In genomic region chr19:47279788-47280532, GRCm38 (mm10) we compare ENCODE assay signal across 8 mouse cellular contexts.
DNase-seq lines count a peak whose midpoint lies in the region; ATAC-seq lines count a peak whose summit lies in the region.

No protein-coding gene starts in this region.

- H3K9ac ChIP-seq in kidney, embryonic 14.5 days (ENCODE audit: low read depth, low read length), result peak overlapping the region; percentile 23; the same call in 1 of the 2 replicates

- H3K36me3 ChIP-seq in kidney, embryonic 14.5 days (ENCODE audit: control insufficient read depth, insufficient read depth, low read length), result peaks cover 66% of the 10 kb centered on the region

- H3K27me3 ChIP-seq in kidney, embryonic 14.5 days (ENCODE audit: control insufficient read depth, insufficient read depth, low read length), result no peaks in the 10 kb centered on the region

- 84% methylated on average over 15 of the region's 15 CpGs for WGBS in kidney, embryonic 14.5 days

- no peaks in the 10 kb centered on the region for H3K9me3 ChIP-seq in kidney, embryonic 14.5 days (ENCODE audit: control insufficient read depth, low read length)

- H3K4me1 ChIP-seq in kidney, embryonic 14.5 days (ENCODE audit: control insufficient read depth, insufficient read depth, low read length), result peaks cover 20% of the 10 kb centered on the region

- ATAC-seq in kidney, embryonic 14.5 days (ENCODE audit: low FRiP score, low TSS enrichment), result no peak

- H3K27ac ChIP-seq in kidney, embryonic 14.5 days (ENCODE audit: low read depth, low read length), result peak overlapping the region; percentile 59; the same call in 1 of the 2 replicates

- intact Hi-C loops in left cerebral cortex, postnatal 4 days (cut with DNase I), result no loop called here

- DNase-seq in brain, adult 2 months (ENCODE audit: low read depth, low spot score), result peak; percentile 97
- peak; percentile 95 to 96 for DNase-seq in cerebellum, postnatal 14 days
- peak; percentile 92 to 94 for DNase-seq in heart, adult 18-20 months
- peak; percentile 93 for DNase-seq in left cerebral cortex, postnatal 4 days
- peak; percentile 93 to 94 for DNase-seq in right cerebral cortex, postnatal 10 days (ENCODE audit: low spot score in 2 of 2)
- no peak for DNase-seq in yolk sac, embryonic 10.5 days (ENCODE audit: low spot score)
- DNase-seq in thymus, postnatal 0 days (ENCODE audit: low spot score), result no peak

- no peak overlapping the region for H3K4me3 ChIP-seq in kidney, embryonic 14.5 days (ENCODE audit: low read length)

- no peak overlapping the region for H3K4me2 ChIP-seq in kidney, embryonic 14.5 days (replicated peaks; ENCODE audit: low read depth, low read length)

Comparison
In these comparisons a context has a peak if more than half of its experiments do, and no peak if none do; other contexts are left out.
1. DNase-seq: peak in brain, adult 2 months (single experiment), cerebellum, postnatal 14 days (2 of 2), heart, adult 18-20 months (2 of 2), left cerebral cortex, postnatal 4 days (single experiment) and right cerebral cortex, postnatal 10 days (2 of 2); none in yolk sac, embryonic 10.5 days (single experiment) and thymus, postnatal 0 days (single experiment).